Mouse (Mus musculus) testis, postnatal 10 days (tissue): ENCODE measurements around the gene Arg1.

ENCODE experiments used
- DNase-seq: peaks from one replicate; pipeline ENCODE4 v3.0.0; 2021; ENCODE audit warnings: low spot score

Arg1 gene

GRCm38 (mm10) chr10:24911199-24911598 lies 16.1 kb downstream of the Arg1 start:
- no peak for DNase-seq

DNA sequence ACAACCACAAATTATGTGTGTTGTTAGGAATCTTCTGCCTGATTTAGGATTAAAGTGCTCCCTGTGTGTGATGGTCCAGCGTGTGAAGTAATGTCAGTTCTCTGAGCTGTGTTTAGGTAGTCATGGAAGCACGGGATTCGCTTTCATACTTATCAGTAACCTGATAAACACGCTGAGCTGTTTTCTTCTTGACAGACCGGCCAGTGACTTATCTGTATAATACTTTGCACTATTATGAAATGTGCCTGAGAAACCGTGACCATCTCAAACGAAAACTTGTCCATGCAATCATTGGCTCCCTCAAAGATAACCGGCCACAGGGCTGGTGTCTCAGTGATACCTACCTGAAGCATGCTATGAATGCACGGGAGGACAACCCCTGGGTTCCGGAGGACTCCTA lies 21.7 kb downstream of the Arg1 start:
- no peak for DNase-seq

DNA sequence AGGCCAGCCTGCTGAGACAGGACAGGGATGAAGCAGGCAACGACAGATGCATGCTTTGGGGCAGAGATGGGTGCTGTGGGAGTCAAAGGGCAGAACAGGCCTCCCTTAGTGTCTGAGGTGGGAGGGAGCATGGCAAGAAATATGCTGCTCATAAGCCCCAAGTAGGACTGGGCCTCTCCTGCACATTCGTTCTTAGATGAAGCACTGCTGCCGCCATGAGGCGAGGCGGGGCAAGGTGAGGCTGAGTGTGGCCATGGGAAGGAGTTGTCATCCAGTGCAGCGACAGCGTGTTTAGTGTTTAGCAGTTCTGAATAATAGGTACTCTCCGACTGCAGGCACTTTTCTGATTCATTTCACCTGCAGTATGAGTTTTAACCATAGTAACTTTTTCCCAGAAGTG lies 31.4 kb downstream of the Arg1 start:
- peak; percentile 68 for DNase-seq

DNA sequence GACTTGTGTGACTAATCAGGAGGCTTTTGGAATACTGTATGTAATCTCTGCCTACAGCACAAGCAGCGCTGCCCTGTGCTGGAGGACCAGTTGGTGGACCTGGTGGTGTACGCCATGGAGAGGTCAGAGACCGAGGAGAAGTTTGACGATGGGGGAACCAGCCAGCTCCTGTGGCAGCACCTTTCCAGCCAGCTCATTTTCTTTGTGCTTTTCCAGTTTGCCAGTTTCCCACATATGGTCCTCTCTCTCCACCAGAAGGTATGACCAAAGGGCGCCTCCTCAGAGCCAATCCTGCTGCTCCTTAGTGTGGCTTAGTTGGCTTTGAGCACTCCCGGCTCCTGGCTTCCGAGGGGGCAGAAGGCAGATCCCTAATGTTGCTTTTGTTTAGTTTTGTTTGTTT lies 38.9 kb downstream of the Arg1 start:
- no peak for DNase-seq

GRCm38 (mm10) chr10:24886008-24886407 lies 41.3 kb downstream of the Arg1 start:
- DNase-seq = no peak

GRCm38 (mm10) chr10:24873624-24874023 lies 53.7 kb downstream of the Arg1 start:
- DNase-seq = no peak

DNA sequence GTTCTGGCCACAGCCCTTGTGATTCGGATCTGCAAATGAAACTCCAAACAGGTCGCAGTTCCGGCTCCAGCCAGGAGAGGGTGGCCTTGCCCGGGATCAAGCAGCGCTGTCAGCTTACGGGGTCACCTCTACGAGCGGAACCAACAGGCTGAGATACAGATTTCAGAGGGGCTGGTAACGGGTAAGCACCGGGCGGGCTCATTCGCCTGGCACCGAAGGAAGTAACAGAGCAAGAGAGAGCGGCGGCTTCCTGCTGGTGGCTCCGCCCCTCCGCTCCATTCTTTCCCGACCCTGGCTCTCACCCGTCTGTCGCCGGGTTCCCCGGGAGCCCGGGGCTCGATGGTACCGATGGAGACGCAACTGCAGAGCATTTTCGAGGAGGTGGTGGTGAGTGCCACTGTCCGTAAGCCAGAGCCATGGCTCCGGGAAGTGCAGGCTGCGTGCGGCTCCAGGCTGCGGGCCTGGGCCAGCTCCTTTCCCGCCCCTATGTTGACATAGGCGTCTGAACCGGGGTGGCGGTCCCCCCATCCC lies 57.5 kb downstream of the Arg1 start, which contains the start of gene Med23:
TSS of gene Med23 (plus strand) at position 227 of the 531 bp plus-strand sequence.
- peak; percentile 97 for DNase-seq
